Mouse (Mus musculus): ENCODE measurements around the gene Rfc5.
A peak's percentile ranks its signal among the peaks of the same experiment; 100 is the strongest.

DNA sequence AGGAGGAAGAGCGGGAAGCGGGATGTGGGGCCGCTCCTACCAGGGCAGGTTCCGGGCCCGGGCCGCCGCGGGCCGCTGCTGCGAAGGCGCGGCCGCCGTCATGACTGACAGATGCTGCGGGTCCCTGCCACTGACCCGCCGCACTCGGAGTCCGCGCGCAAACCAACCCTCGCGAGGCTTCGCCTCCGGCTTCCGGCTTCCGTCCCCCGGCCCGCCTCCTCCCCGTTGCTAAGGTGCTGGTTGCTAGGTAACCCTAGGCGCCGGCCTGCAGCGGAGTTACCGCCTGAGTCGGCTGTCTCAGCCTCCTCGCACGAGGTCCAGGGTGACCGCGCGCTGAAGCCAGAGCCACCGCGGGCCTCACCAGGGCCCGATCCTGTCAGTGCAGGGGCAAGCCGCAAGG, at the start of gene Rfc5:
- TF ChIP-seq CTCF (IDR thresholded peaks at IDR 0.05; ENCODE audit: low read depth) (no peak), EP300 (optimal IDR thresholded peaks at IDR 0.05) (peak; percentile 93)
